Mouse (Mus musculus) embryonic fibroblast, embryonic 13.5 days (primary cell): Measurements from ENCODE around the gene Nhlh1.

Experiments
- CTCF ChIP-seq: IDR thresholded peaks from 2 replicates; pipeline ENCODE4 v1.5.1; 2011; ENCODE audit warnings: mild to moderate bottlenecking, control low read depth, low read length, moderate library complexity, borderline replicate concordance; ENCODE audit not compliant: insufficient read depth
- POLR2A ChIP-seq: IDR thresholded peaks from 2 replicates; pipeline ENCODE4 v1.6.1; 2011; ENCODE audit warnings: low read depth, mild to moderate bottlenecking, control low read depth, low read length, moderate library complexity

GRCm38 (mm10) chr1:172008351-172008750 is 49.0 kb downstream of the Nhlh1 start:
- TF ChIP-seq CTCF (no peak), POLR2A (no peak)
